ENCODE assay signal across 7 mouse cellular contexts in genomic region chr7:127253821-127254769, GRCm38 (mm10). TPM values are rescaled to one million over a fixed set of nuclear protein-coding genes. Genes with fewer than 3 reads are reported as not detected.
DNase-seq lines count a peak whose midpoint lies in the region; ATAC-seq and TF ChIP-seq lines count a peak whose summit lies in the region.

No protein-coding gene starts in this region.

- under 1% methylated on average over 135 of the region's 136 CpGs for WGBS in embryonic facial prominence, embryonic 12.5 days
- 2% methylated on average over 113 of the region's 136 CpGs for WGBS in limb, embryonic 11.5 days
- WGBS in midbrain, embryonic 13.5 days: 1% methylated on average over 136 of the region's 136 CpGs
- under 1% methylated on average over 136 of the region's 136 CpGs for WGBS in small intestine, adult 2 months

- peak; percentile 96 for DNase-seq in adrenal gland, postnatal 36 days
- peak; percentile 94 to 96 for DNase-seq in heart, adult 18-20 months
- peak; percentile 92 for DNase-seq in kidney, adult 18-20 months
- peak; percentile 96 for DNase-seq in limb, embryonic 11.5 days (ENCODE audit: low spot score)

- H3K36me3 ChIP-seq in embryonic facial prominence, embryonic 12.5 days: peaks cover 25% of the 10 kb centered on the region
- H3K36me3 ChIP-seq in limb, embryonic 11.5 days (ENCODE audit: control insufficient read depth, insufficient read depth, low read length): peaks cover 9% of the 10 kb centered on the region
- peaks cover 18% of the 10 kb centered on the region for H3K36me3 ChIP-seq in midbrain, embryonic 13.5 days
- no peaks in the 10 kb centered on the region; the same call in 1 of the 2 replicates for H3K36me3 ChIP-seq in small intestine, adult 2 months (ENCODE audit: control insufficient read depth, insufficient read depth, low read length)

- H3K9ac ChIP-seq in embryonic facial prominence, embryonic 12.5 days: peak overlapping the region; percentile 70
- peak overlapping the region; percentile 68 for H3K9ac ChIP-seq in limb, embryonic 11.5 days (ENCODE audit: low read length)
- peak overlapping the region; percentile 81 for H3K9ac ChIP-seq in midbrain, embryonic 13.5 days (replicated peaks)

- no peaks in the 10 kb centered on the region for H3K9me3 ChIP-seq in embryonic facial prominence, embryonic 12.5 days
- H3K9me3 ChIP-seq in limb, embryonic 11.5 days (ENCODE audit: control insufficient read depth, low read length): no peaks in the 10 kb centered on the region
- H3K9me3 ChIP-seq in midbrain, embryonic 13.5 days: no peaks in the 10 kb centered on the region

- H3K27ac ChIP-seq in embryonic facial prominence, embryonic 12.5 days: peak overlapping the region; percentile 90
- peak overlapping the region; percentile 74 for H3K27ac ChIP-seq in limb, embryonic 11.5 days (replicated peaks; ENCODE audit: low read depth, low read length)
- H3K27ac ChIP-seq in midbrain, embryonic 13.5 days: peak overlapping the region; percentile 92
- H3K27ac ChIP-seq in small intestine, adult 2 months (ENCODE audit: insufficient read depth, low read depth, low read length): peak overlapping the region; percentile 61

- no peaks in the 10 kb centered on the region for H3K27me3 ChIP-seq in embryonic facial prominence, embryonic 12.5 days
- no peaks in the 10 kb centered on the region for H3K27me3 ChIP-seq in limb, embryonic 11.5 days (ENCODE audit: control insufficient read depth, insufficient read depth, low read length)
- no peaks in the 10 kb centered on the region for H3K27me3 ChIP-seq in midbrain, embryonic 13.5 days
- no peaks in the 10 kb centered on the region for H3K27me3 ChIP-seq in small intestine, adult 2 months (ENCODE audit: control insufficient read depth, insufficient read depth, low read length)

- no peak; the same call in 1 of the 2 replicates for TF ChIP-seq POLR2A in small intestine, adult 2 months (IDR thresholded peaks at IDR 0.05; ENCODE audit: low read depth, low read length)

- no peak for TF ChIP-seq CTCF in small intestine, adult 2 months (IDR thresholded peaks at IDR 0.05; ENCODE audit: extremely low read depth, insufficient read length, insufficient replicate concordance, low read depth, low read length)

- peak overlapping the region; percentile 55 for H3K4me3 ChIP-seq in embryonic facial prominence, embryonic 12.5 days
- peak overlapping the region; percentile 54 for H3K4me3 ChIP-seq in limb, embryonic 11.5 days (ENCODE audit: low read depth, low read length)
- H3K4me3 ChIP-seq in midbrain, embryonic 13.5 days (replicated peaks): peak overlapping the region; percentile 60
- peak overlapping the region; percentile 81 for H3K4me3 ChIP-seq in small intestine, adult 2 months (ENCODE audit: low read depth, low read length)

- H3K4me1 ChIP-seq in embryonic facial prominence, embryonic 12.5 days: peaks cover 5% of the 10 kb centered on the region; the same call in 1 of the 2 replicates
- peaks cover 6% of the 10 kb centered on the region; the same call in 1 of the 2 replicates for H3K4me1 ChIP-seq in limb, embryonic 11.5 days (ENCODE audit: control insufficient read depth, insufficient read depth, low read length)
- H3K4me1 ChIP-seq in midbrain, embryonic 13.5 days (replicated peaks): peaks cover 21% of the 10 kb centered on the region
- H3K4me1 ChIP-seq in small intestine, adult 2 months (ENCODE audit: control insufficient read depth, insufficient read depth, insufficient read length, low read length): no peaks in the 10 kb centered on the region; the same call in 1 of the 2 replicates

- peak; percentile 97 for ATAC-seq in embryonic facial prominence, embryonic 12.5 days (ENCODE audit: insufficient number of reproducible peaks, insufficient read depth, low FRiP score, low TSS enrichment)
- peak; percentile 93 for ATAC-seq in limb, embryonic 11.5 days (ENCODE audit: insufficient number of reproducible peaks, low FRiP score, low TSS enrichment, low read depth)
- peak; percentile 98 for ATAC-seq in midbrain, embryonic 13.5 days

- H3K4me2 ChIP-seq in embryonic facial prominence, embryonic 12.5 days (replicated peaks): peak overlapping the region; percentile 80
- peak overlapping the region; percentile 82 for H3K4me2 ChIP-seq in limb, embryonic 11.5 days (ENCODE audit: low read depth, severe bottlenecking)
- H3K4me2 ChIP-seq in midbrain, embryonic 13.5 days (replicated peaks): peak overlapping the region; percentile 85

RNA-seq across cellular contexts. Expression of gene Dctpp1, which starts 6.4 kb away (rescaled TPM):
- 10 to 100 TPM; 27.8 to 49.1 TPM for total RNA-seq in adrenal gland, postnatal 36 days (2021)
- 196 and 203 TPM in 2 replicates for polyA plus RNA-seq in embryonic facial prominence, embryonic 12.5 days (2016; fragmentation: Nextera tagmentation; extraction: Ambion mirVana)
- 10 to 100 TPM; 40.3 to 42.0 TPM for total RNA-seq in heart, adult 18-20 months (2021)
- polyA plus RNA-seq in limb, embryonic 11.5 days (2014; fragmentation: Nextera tagmentation; extraction: Ambion mirVana): 290 and 292 TPM in 2 replicates
- 142 and 143 TPM in 2 replicates for polyA plus RNA-seq in midbrain, embryonic 13.5 days (2015; fragmentation: Nextera tagmentation; extraction: Ambion mirVana)
- polyA plus RNA-seq in small intestine, adult 2 months (2012; rRNA removed): 56.3 and 62.1 TPM in 2 replicates

RNA-seq across cellular contexts. Expression of gene Zfp771, which starts 10.0 kb away (rescaled TPM):
- 10 to 100 TPM; 28.0 to 34.2 TPM for total RNA-seq in adrenal gland, postnatal 36 days (2021)
- 82.9 and 89.3 TPM in 2 replicates for polyA plus RNA-seq in embryonic facial prominence, embryonic 12.5 days (2016; fragmentation: Nextera tagmentation; extraction: Ambion mirVana)
- 10 to 100 TPM; 18.3 to 19.3 TPM for total RNA-seq in heart, adult 18-20 months (2021)
- 65.6 and 69.0 TPM in 2 replicates for polyA plus RNA-seq in limb, embryonic 11.5 days (2014; fragmentation: Nextera tagmentation; extraction: Ambion mirVana)
- polyA plus RNA-seq in midbrain, embryonic 13.5 days (2015; fragmentation: Nextera tagmentation; extraction: Ambion mirVana): 50.5 and 59.7 TPM in 2 replicates
- polyA plus RNA-seq in small intestine, adult 2 months (2012; rRNA removed): 100.0 and 118 TPM in 2 replicates

RNA-seq across cellular contexts. Expression of gene Sephs2, which starts 19.8 kb away (rescaled TPM):
- total RNA-seq in adrenal gland, postnatal 36 days (2021): 100 to 1,000 TPM in 1 of 2 experiments, 10 to 100 TPM in 1; 65.9 to 128 TPM
- polyA plus RNA-seq in embryonic facial prominence, embryonic 12.5 days (2016; fragmentation: Nextera tagmentation; extraction: Ambion mirVana): 80.1 and 80.4 TPM in 2 replicates
- total RNA-seq in heart, adult 18-20 months (2021): 10 to 100 TPM; 29.5 to 31.7 TPM
- 94.5 and 104 TPM in 2 replicates for polyA plus RNA-seq in limb, embryonic 11.5 days (2014; fragmentation: Nextera tagmentation; extraction: Ambion mirVana)
- polyA plus RNA-seq in midbrain, embryonic 13.5 days (2015; fragmentation: Nextera tagmentation; extraction: Ambion mirVana): 52.4 and 54.0 TPM in 2 replicates
- 44.5 and 81.9 TPM in 2 replicates for polyA plus RNA-seq in small intestine, adult 2 months (2012; rRNA removed)

RNA-seq across cellular contexts. Expression of gene Sept1, which starts 21.2 kb away (rescaled TPM):
- 1 to 10 TPM; 5.6 to 7.9 TPM for total RNA-seq in adrenal gland, postnatal 36 days (2021)
- 34.0 and 39.7 TPM in 2 replicates for polyA plus RNA-seq in embryonic facial prominence, embryonic 12.5 days (2016; fragmentation: Nextera tagmentation; extraction: Ambion mirVana)
- 1 to 10 TPM; 3.0 to 7.7 TPM for total RNA-seq in heart, adult 18-20 months (2021)
- polyA plus RNA-seq in limb, embryonic 11.5 days (2014; fragmentation: Nextera tagmentation; extraction: Ambion mirVana): 23.1 and 29.3 TPM in 2 replicates
- polyA plus RNA-seq in midbrain, embryonic 13.5 days (2015; fragmentation: Nextera tagmentation; extraction: Ambion mirVana): 27.1 and 28.3 TPM in 2 replicates
- 14.3 and 34.1 TPM in 2 replicates for polyA plus RNA-seq in small intestine, adult 2 months (2012; rRNA removed)

RNA-seq across cellular contexts. Expression of gene Zfp553, which starts 21.2 kb away (rescaled TPM):
- 10 to 100 TPM; 10.1 to 11.9 TPM for total RNA-seq in adrenal gland, postnatal 36 days (2021)
- 63.2 and 63.3 TPM in 2 replicates for polyA plus RNA-seq in embryonic facial prominence, embryonic 12.5 days (2016; fragmentation: Nextera tagmentation; extraction: Ambion mirVana)
- total RNA-seq in heart, adult 18-20 months (2021): 1 to 10 TPM; 6.4 to 6.7 TPM
- 24.2 and 29.1 TPM in 2 replicates for polyA plus RNA-seq in limb, embryonic 11.5 days (2014; fragmentation: Nextera tagmentation; extraction: Ambion mirVana)
- 69.3 and 75.4 TPM in 2 replicates for polyA plus RNA-seq in midbrain, embryonic 13.5 days (2015; fragmentation: Nextera tagmentation; extraction: Ambion mirVana)
- 4.9 and 8.1 TPM in 2 replicates for polyA plus RNA-seq in small intestine, adult 2 months (2012; rRNA removed)

Comparison
In these comparisons a context has a peak if more than half of its experiments do, and no peak if none do; other contexts are left out.
1. Peak in every context shown above with its lines: DNase-seq, ATAC-seq, H3K4me3 ChIP-seq and H3K27ac ChIP-seq.